Mouse (Mus musculus) cortical plate, adult 2 months (tissue): Measurements from ENCODE around the gene Rab26.

Experiments
- CTCF ChIP-seq: fragments of 200-500 bp; IDR thresholded peaks from 2 replicates; pipeline ENCODE4 v1.5.1; 2011; ENCODE audit warnings: mild to moderate bottlenecking, control low read depth, low read length; ENCODE audit not compliant: insufficient read depth; ENCODE audit errors: extremely low read depth
- POLR2A ChIP-seq: fragments of 200-500 bp; IDR thresholded peaks from 2 replicates; pipeline ENCODE4 v1.6.1; 2011; ENCODE audit warnings: mild to moderate bottlenecking, low read length, control low read depth; ENCODE audit not compliant: insufficient read depth; ENCODE audit errors: extremely low read depth

DNA sequence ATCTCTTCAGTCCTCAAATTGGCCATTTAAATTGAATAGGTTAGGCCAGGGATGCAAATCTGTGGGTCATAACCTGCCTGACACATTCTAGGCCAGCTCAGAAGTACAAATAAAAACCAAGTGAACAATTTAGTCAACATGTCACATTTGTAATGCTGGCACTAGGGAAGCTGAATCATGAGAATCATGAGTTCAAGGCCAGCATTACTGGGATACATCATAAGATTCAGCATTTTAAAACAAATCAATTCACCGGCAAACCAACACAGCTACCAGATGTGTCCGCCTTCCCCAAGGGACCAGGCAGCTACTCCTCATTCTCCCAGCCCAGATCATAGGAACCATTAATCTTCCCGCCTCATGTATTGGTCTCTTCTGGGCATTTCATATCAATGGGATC, 50.5 kb downstream of the Rab26 start:
- no peak for TF ChIP-seq CTCF
- no peak for TF ChIP-seq POLR2A
